ENCODE assay signal across 8 mouse cellular contexts in genomic region chr11:107413251-107413655, GRCm38 (mm10). TPM values are rescaled to one million over a fixed set of nuclear protein-coding genes. Genes with fewer than 3 reads are reported as not detected.
DNase-seq lines count a peak whose midpoint lies in the region; ATAC-seq and TF ChIP-seq lines count a peak whose summit lies in the region.

No protein-coding gene starts in this region.

- H3K9me3 ChIP-seq in forebrain, embryonic 16.5 days (ENCODE audit: control insufficient read depth, low read length) = no peaks in the 10 kb centered on the region
- no peaks in the 10 kb centered on the region for H3K9me3 ChIP-seq in kidney, embryonic 16.5 days (ENCODE audit: low read length)
- no peaks in the 10 kb centered on the region for H3K9me3 ChIP-seq in liver, embryonic 15.5 days (replicated peaks)

- peaks cover 43% of the 10 kb centered on the region for H3K4me1 ChIP-seq in forebrain, embryonic 16.5 days (replicated peaks; ENCODE audit: control insufficient read depth, insufficient read depth, low read length)
- H3K4me1 ChIP-seq in kidney, embryonic 16.5 days (ENCODE audit: insufficient read depth, low read length) = peaks cover 56% of the 10 kb centered on the region
- H3K4me1 ChIP-seq in liver, embryonic 15.5 days (replicated peaks) = peaks cover 98% of the 10 kb centered on the region

- H3K4me3 ChIP-seq in left cerebral cortex, adult 2 months = peak overlapping the region; percentile 26; the same call in 1 of the 2 replicates
- peak overlapping the region; percentile 11 for H3K4me3 ChIP-seq in forebrain, embryonic 16.5 days (replicated peaks; ENCODE audit: low read length)
- peak overlapping the region; percentile 27 for H3K4me3 ChIP-seq in kidney, embryonic 16.5 days (ENCODE audit: low read length)
- H3K4me3 ChIP-seq in liver, embryonic 15.5 days (replicated peaks) = peak overlapping the region; percentile 39

- DNase-seq in left cerebral cortex, adult 2 months (ENCODE audit: extremely low spot score in 1 of 2, low spot score in 2 of 2) = peak; percentile 29 to 49
- no peak for DNase-seq in left cerebral cortex, adult 11 months (ENCODE audit: low spot score)
- peak; percentile 75 to 77 for DNase-seq in cerebellum, postnatal 10 days
- DNase-seq in right cerebral cortex, postnatal 25 days = peak; percentile 37
- no peak for DNase-seq in T-cell, adult 2 months (ENCODE audit: low spot score)

- peak; percentile 73 for ATAC-seq in forebrain, embryonic 16.5 days
- ATAC-seq in kidney, embryonic 16.5 days (ENCODE audit: low FRiP score, low TSS enrichment) = peak; percentile 72
- ATAC-seq in liver, embryonic 15.5 days (ENCODE audit: insufficient read depth) = no peak

- intact Hi-C loops in left cerebral cortex, adult 2 months (cut with DNase I) = no loop called here

- H3K27ac ChIP-seq in left cerebral cortex, adult 2 months = peak overlapping the region; percentile 73; the same call in 1 of the 2 replicates
- H3K27ac ChIP-seq in forebrain, embryonic 16.5 days (ENCODE audit: low read length) = peak overlapping the region; percentile 72
- peak overlapping the region; percentile 80 for H3K27ac ChIP-seq in kidney, embryonic 16.5 days (ENCODE audit: low read length)
- peak overlapping the region; percentile 63 for H3K27ac ChIP-seq in liver, embryonic 15.5 days (replicated peaks)

- H3K36me3 ChIP-seq in forebrain, embryonic 16.5 days (ENCODE audit: control insufficient read depth, insufficient read depth) = no peaks in the 10 kb centered on the region
- no peaks in the 10 kb centered on the region for H3K36me3 ChIP-seq in kidney, embryonic 16.5 days (ENCODE audit: insufficient read depth, low read length)
- H3K36me3 ChIP-seq in liver, embryonic 15.5 days (replicated peaks) = no peaks in the 10 kb centered on the region

- WGBS in forebrain, embryonic 16.5 days = under 1% methylated on average over 14 of the region's 14 CpGs
- 5% methylated on average over 14 of the region's 14 CpGs for whole genome bisulfite sequencing in kidney, embryonic 16.5 days
- 17% methylated on average over 14 of the region's 14 CpGs for WGBS in liver, embryonic 15.5 days (ENCODE audit: insufficient replicate concordance)

- no peak for TF ChIP-seq CTCF in left cerebral cortex, adult 2 months (IDR thresholded peaks at IDR 0.05)

- no peaks in the 10 kb centered on the region for H3K27me3 ChIP-seq in forebrain, embryonic 16.5 days (replicated peaks; ENCODE audit: control insufficient read depth, insufficient read depth, low read length)
- H3K27me3 ChIP-seq in kidney, embryonic 16.5 days (ENCODE audit: insufficient read depth, low read length) = no peaks in the 10 kb centered on the region
- H3K27me3 ChIP-seq in liver, embryonic 15.5 days = no peaks in the 10 kb centered on the region

- peak overlapping the region; percentile 12; the same call in 1 of the 2 replicates for H3K9ac ChIP-seq in forebrain, embryonic 16.5 days (replicated peaks; ENCODE audit: low read depth, low read length)
- H3K9ac ChIP-seq in kidney, embryonic 16.5 days (replicated peaks; ENCODE audit: low read length) = peak overlapping the region; percentile 53
- H3K9ac ChIP-seq in liver, embryonic 15.5 days = peak overlapping the region; percentile 19; the same call in 1 of the 2 replicates

- peak overlapping the region; percentile 43 for H3K4me2 ChIP-seq in forebrain, embryonic 16.5 days (ENCODE audit: low read length)
- peak overlapping the region; percentile 47 for H3K4me2 ChIP-seq in kidney, embryonic 16.5 days (replicated peaks; ENCODE audit: low read depth, low read length)
- peak overlapping the region; percentile 68 for H3K4me2 ChIP-seq in liver, embryonic 15.5 days

RNA-seq across cellular contexts. Expression of gene Pitpnc1, which starts 57.2 kb away (rescaled TPM):
- total RNA-seq in left cerebral cortex, adult 2 months (2021) = 10 to 100 TPM; 54.5 to 55.2 TPM
- polyA plus RNA-seq in forebrain, embryonic 16.5 days (2015; fragmentation: Nextera tagmentation; extraction: Ambion mirVana) = 51.3 and 51.6 TPM in 2 replicates
- polyA plus RNA-seq in kidney, embryonic 16.5 days (2015; fragmentation: Nextera tagmentation; extraction: Ambion mirVana) = 21.5 and 23.0 TPM in 2 replicates
- 7.0 and 7.3 TPM in 2 replicates for polyA plus RNA-seq in liver, embryonic 15.5 days (2015; fragmentation: Nextera tagmentation; extraction: Ambion mirVana)

Comparison
In these comparisons a context has a peak if more than half of its experiments do, and no peak if none do; other contexts are left out.
1. DNase-seq: peak in left cerebral cortex, adult 2 months (2 of 2), cerebellum, postnatal 10 days (2 of 2) and right cerebral cortex, postnatal 25 days (single experiment); none in left cerebral cortex, adult 11 months (single experiment) and T-cell, adult 2 months (single experiment).
2. Peak in every context shown above with its lines, with median percentiles within 50 percentile points of each other: H3K27ac ChIP-seq, H3K4me3 ChIP-seq, H3K4me2 ChIP-seq and H3K9ac ChIP-seq.